Mouse (Mus musculus) midbrain, postnatal 0 days (tissue): Measurements from ENCODE around the gene Cga. TPM values are rescaled to one million over a fixed set of nuclear protein-coding genes. Genes with fewer than 3 reads are reported as not detected.
A peak's percentile ranks its signal among the peaks of the same experiment; 100 is the strongest.

Experiments used
- ATAC-seq: fragments of 200-750 bp; cut with Nextera tagmentation; 2 replicates; pipeline ENCODE4 v1.8.0; 2017; ENCODE audit warnings: moderate number of reproducible peaks, mild to moderate bottlenecking, moderate TSS enrichment, moderate library complexity; ENCODE audit not compliant: low FRiP score
- DNase-seq: peaks from one replicate; pipeline ENCODE4 v3.0.0-alpha.2; 2015; ENCODE audit warnings: low spot score
- H3K27ac ChIP-seq: fragments of 300-500 bp; sonication (generic); 2 replicates; pipeline ENCODE4 v1.5.1; 2014; ENCODE audit warnings: low read depth, mild to moderate bottlenecking, low read length, mixed read lengths
- H3K27me3 ChIP-seq: fragments of 300-500 bp; sonication (generic); 2 replicates; pipeline ENCODE4 v1.6.1; 2014; ENCODE audit warnings: low read length, control low read depth, mixed read lengths; ENCODE audit not compliant: insufficient read depth
- H3K36me3 ChIP-seq: fragments of 300-500 bp; sonication (generic); 2 replicates; pipeline ENCODE4 v1.6.1; 2014; ENCODE audit warnings: low read length, control low read depth, mixed read lengths; ENCODE audit not compliant: insufficient read depth
- H3K4me1 ChIP-seq: fragments of 300-500 bp; sonication (generic); 2 replicates; pipeline ENCODE4 v1.6.1; 2014; ENCODE audit warnings: mild to moderate bottlenecking, control low read depth, antibody characterized with exemption, low read length, mixed read lengths; ENCODE audit not compliant: insufficient read depth
- H3K4me2 ChIP-seq: fragments of 300-500 bp; sonication (generic); 2 replicates; pipeline ENCODE4 v1.6.1; 2014; ENCODE audit warnings: low read depth, mild to moderate bottlenecking, low read length, mixed read lengths; ENCODE audit not compliant: poor library complexity, severe bottlenecking
- H3K4me3 ChIP-seq: fragments of 300-500 bp; sonication (generic); 2 replicates; pipeline ENCODE4 v1.5.1; 2014; ENCODE audit warnings: low read depth, mild to moderate bottlenecking, low read length, moderate library complexity
- H3K9ac ChIP-seq: fragments of 300-500 bp; sonication (generic); replicated peaks from 2 replicates; pipeline ENCODE4 v1.6.1; 2014; ENCODE audit warnings: mild to moderate bottlenecking, low read length, moderate library complexity, mixed read lengths; ENCODE audit not compliant: poor library complexity, severe bottlenecking
- H3K9me3 ChIP-seq: fragments of 300-500 bp; sonication (generic); 2 replicates; pipeline ENCODE4 v1.6.1; 2016; ENCODE audit warnings: low read length, control low read depth
- CTCF ChIP-seq: IDR thresholded peaks from 2 replicates; pipeline ENCODE4 v1.5.1; 2016; ENCODE audit warnings: antibody characterized with exemption, mild to moderate bottlenecking
- WGBS: fragments of 180-500 bp; shearing (Covaris S2); extraction: QIAGEN DNeasy Blood & Tissue Kit; methylation state at CpG from one replicate; pipeline ENCODE4 v1.1.7; 2014; 5-methylcytosine and 5-hydroxymethylcytosine counted together
- polyA plus RNA-seq: library from polyadenylated mRNA; unstranded; fragments of >200 nt; fragmentation: Nextera tagmentation; extraction: Ambion mirVana; gene quantifications from 2 replicates; pipeline ENCODE4 v1.2.1, GENCODE M21; 2015
- total RNA-seq: library from RNA; depleted of rRNA; stranded (reverse); fragments of >200 nt; gene quantifications from 2 replicates; pipeline ENCODE4 v1.2.3, GENCODE M21; 2014

Cga gene
- total and polyA plus RNA-seq, 2 experiments from 2014 or later = not detected

DNA sequence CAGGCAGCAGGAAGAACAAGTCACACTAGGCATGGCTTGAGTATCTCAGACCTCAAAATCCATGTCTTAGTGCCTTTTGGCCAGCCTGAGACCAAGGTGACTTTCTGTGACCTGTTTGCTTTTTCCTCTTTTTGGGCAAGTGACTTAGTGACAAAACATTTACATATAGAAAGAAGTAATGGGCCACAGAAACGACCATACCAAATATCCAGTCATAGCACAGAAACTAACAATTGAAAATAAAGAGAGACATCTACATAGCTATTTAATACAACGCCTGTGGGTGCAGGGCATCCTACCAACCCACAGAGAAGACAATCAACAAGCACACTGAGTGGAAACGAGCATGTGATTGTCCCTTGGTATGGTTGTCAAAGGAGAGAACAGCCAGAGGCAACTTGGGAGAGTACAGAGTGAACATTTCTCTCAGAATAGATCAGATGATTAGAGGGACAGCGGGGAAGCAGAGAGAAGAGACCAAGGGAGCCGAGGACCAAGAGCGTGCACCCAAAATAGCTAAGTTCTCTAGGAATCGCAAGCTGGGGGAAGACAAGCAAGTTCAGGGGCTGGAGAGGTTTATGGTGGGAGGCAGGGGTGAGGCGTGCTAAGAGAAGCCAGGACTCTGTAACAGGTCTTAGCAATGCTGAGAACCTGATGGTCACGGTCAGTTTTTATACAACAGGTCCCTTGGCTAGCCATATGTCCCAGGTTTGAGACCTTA lies 7.8 kb upstream of the Cga start:
- Histone ChIP-seq H3K27ac (peak overlapping the region; percentile 86; the same call in 1 of the 2 replicates), H3K9ac (no peak overlapping the region)
- WGBS = 62% methylated on average over 9 of the region's 9 CpGs

DNA sequence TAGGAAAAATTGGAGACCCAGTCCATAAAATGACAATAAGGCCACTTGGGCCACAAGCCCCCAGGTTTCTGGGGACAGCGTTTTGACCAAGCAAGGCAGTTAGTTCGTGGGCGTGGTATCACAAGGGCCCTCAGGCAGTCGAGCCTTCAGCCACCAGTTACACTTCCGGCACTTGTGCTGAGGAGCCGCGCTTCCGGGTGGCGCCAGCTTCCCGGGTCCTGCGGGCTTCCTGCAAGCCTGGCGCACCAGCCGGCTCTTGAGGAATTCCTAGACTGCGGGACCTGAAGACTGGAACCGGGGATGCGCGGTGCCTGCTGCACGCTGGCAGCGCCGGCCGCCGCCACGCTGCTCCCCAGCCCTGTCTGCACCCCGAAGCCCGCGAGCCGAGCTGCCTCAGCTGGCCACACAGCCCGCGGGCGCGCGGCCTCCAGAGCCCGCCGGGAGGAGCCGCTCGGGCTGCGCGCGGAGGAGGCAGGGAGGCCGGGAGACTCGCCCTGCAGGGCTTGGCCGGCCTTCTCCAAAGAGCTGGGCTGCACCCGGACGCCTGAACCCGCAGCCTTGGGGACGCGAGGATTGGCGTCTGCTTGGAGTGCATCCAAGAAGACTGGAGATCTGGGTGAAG lies 7.0 kb upstream of the Cga start:
- Histone ChIP-seq H3K4me1 (0 out of 2 replicates have a peak, but pooled peaks cover 2% of the 10 kb centered on the region), H3K27me3 (peaks cover 5% of the 10 kb centered on the region; the same call in 1 of the 2 replicates), H3K36me3 (no peaks in the 10 kb centered on the region), H3K4me2 (peak overlapping the region; percentile 80), H3K4me3 (peak overlapping the region; percentile 78), H3K27ac (peak overlapping the region; percentile 86), H3K9me3 (no peaks in the 10 kb centered on the region), H3K9ac (peak overlapping the region; percentile 75)
- ATAC-seq = peak; percentile 61
- peak; percentile 88 for DNase-seq
- no peak; the same call in 1 of the 2 replicates for TF ChIP-seq CTCF
- under 1% methylated on average over 48 of the region's 48 CpGs for WGBS

More for the DNA sequence above, 7.8 kb upstream of the Cga start:
- H3K9me3 ChIP-seq = no peaks in the 10 kb centered on the region
- no peak for ATAC-seq
- peak overlapping the region; percentile 80 for H3K4me2 ChIP-seq
- peaks cover 8% of the 10 kb centered on the region for H3K4me1 ChIP-seq
- H3K27me3 ChIP-seq = peaks cover 5% of the 10 kb centered on the region; the same call in 1 of the 2 replicates
- peak overlapping the region; percentile 78; the same call in 1 of the 2 replicates for H3K4me3 ChIP-seq
- no peaks in the 10 kb centered on the region for H3K36me3 ChIP-seq
- no peak for DNase-seq
- no peak for TF ChIP-seq CTCF

- no peak for DNase-seq
- H3K9me3 ChIP-seq = no peaks in the 10 kb centered on the region
- peak overlapping the region; percentile 75 for H3K9ac ChIP-seq
- 0 out of 2 replicates have a peak, but pooled peaks cover 2% of the 10 kb centered on the region for H3K4me1 ChIP-seq
- no peak for ATAC-seq
- peak overlapping the region; percentile 80 for H3K4me2 ChIP-seq
- WGBS = 11% methylated on average over 7 of the region's 7 CpGs
- H3K27me3 ChIP-seq = peaks cover 5% of the 10 kb centered on the region; the same call in 1 of the 2 replicates
- peak overlapping the region; percentile 78 for H3K4me3 ChIP-seq
- H3K36me3 ChIP-seq = no peaks in the 10 kb centered on the region
- TF ChIP-seq CTCF = no peak
- H3K27ac ChIP-seq = peak overlapping the region; percentile 86; the same call in 1 of the 2 replicates
Measured at GRCm38 (mm10) chr4:34887295-34887694, 6.3 kb upstream of the Cga start.

DNA sequence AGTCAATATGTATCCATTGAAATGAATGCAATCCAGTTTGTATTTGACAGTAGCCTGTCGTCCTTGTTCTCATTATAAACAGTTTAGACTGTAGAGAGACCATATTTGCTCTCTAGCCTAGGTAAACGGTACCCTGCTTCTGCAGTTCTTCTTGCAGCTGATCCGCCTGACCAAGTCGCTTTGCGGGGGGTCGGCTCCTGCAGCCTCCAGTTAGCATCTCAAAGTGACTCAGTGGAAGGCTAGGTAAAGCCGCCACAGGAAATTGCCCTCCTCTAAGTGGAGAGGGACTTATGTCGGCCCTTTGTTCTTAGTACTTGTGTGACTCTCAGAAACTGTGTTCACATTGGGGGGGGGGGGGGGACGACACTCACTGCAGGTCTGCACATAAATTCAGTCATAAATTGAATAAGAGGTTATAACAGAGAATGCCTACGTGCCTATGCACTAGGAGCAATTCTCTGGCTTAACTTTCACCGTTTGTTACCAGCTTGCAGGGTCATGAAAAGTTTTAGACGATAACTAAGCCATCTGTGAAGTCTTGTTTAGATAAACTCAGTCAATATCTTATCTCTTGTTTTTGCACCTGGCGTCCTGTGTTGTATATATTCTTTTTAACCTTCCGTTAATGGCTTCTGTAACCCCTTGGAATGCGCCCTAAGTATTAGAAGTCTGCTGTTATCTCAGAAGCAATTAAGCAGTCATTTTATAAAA lies 4.3 kb upstream of the Cga start:
- H3K9ac ChIP-seq = no peak overlapping the region
- ATAC-seq = no peak
- 13% methylated on average over 15 of the region's 15 CpGs for WGBS
- no peaks in the 10 kb centered on the region for H3K9me3 ChIP-seq
- no peak overlapping the region for H3K27ac ChIP-seq
- H3K27me3 ChIP-seq = peaks cover 5% of the 10 kb centered on the region; the same call in 1 of the 2 replicates
- no peaks in the 10 kb centered on the region for H3K36me3 ChIP-seq
- H3K4me1 ChIP-seq = 0 out of 2 replicates have a peak, but pooled peaks cover 2% of the 10 kb centered on the region
- no peak overlapping the region for H3K4me3 ChIP-seq
- DNase-seq = no peak
- no peak for TF ChIP-seq CTCF
- no peak overlapping the region for H3K4me2 ChIP-seq

GRCm38 (mm10) chr4:34889812-34890185 lies 3.8 kb upstream of the Cga start:
- Histone ChIP-seq H3K36me3 (no peaks in the 10 kb centered on the region), H3K9ac (no peak overlapping the region), H3K4me3 (no peak overlapping the region), H3K27me3 (peaks cover 5% of the 10 kb centered on the region; the same call in 1 of the 2 replicates), H3K4me1 (0 out of 2 replicates have a peak, but pooled peaks cover 2% of the 10 kb centered on the region), H3K9me3 (no peaks in the 10 kb centered on the region), H3K27ac (no peak overlapping the region), H3K4me2 (no peak overlapping the region)
- DNase-seq = no peak
- TF ChIP-seq CTCF = no peak
- ATAC-seq = no peak
- WGBS = 34% methylated on average over 2 of the region's 2 CpGs
